Mouse (Mus musculus) kidney, adult 2 months (tissue): Measurements from ENCODE around the gene Lrmp.

Experiments used
- CTCF ChIP-seq: fragments of 200-500 bp; conservative IDR thresholded peaks from 2 replicates; pipeline ENCODE4 v1.5.1; 2011; ENCODE audit warnings: low read depth, mild to moderate bottlenecking, control low read depth, low read length, moderate library complexity, mixed read lengths; ENCODE audit not compliant: insufficient read depth, insufficient read length
- POLR2A ChIP-seq: fragments of 200-500 bp; IDR thresholded peaks from one replicate; pipeline ENCODE4 v1.6.1; 2011; ENCODE audit warnings: low read depth, low read length, control low read depth

- TF ChIP-seq POLR2A (no peak), CTCF (no peak)
Measured at GRCm38 (mm10) chr6:145158619-145159018, 43.2 kb downstream of the Lrmp start.
